Mouse (Mus musculus) C2C12 (cell line): ENCODE results near the gene Fignl1. TPM values are rescaled to one million over a fixed set of nuclear protein-coding genes. Genes with fewer than 3 reads are reported as not detected.

ENCODE experiments used
- H3K27me3 ChIP-seq: one replicate; pipeline ENCODE4 v1.6.1; 2011; ENCODE audit not compliant: control insufficient read depth, insufficient read depth, insufficient read length
- H3K36me3 ChIP-seq: one replicate; pipeline ENCODE4 v1.6.1; 2011; ENCODE audit not compliant: control insufficient read depth, insufficient read depth
- H3K4me3 ChIP-seq: one replicate; pipeline ENCODE4 v1.5.1; 2011; ENCODE audit warnings: mild to moderate bottlenecking, control low read depth; ENCODE audit not compliant: poor library complexity, insufficient read depth, severe bottlenecking
- H3K79me2 ChIP-seq: one replicate; pipeline ENCODE4 v1.6.1; 2011; ENCODE audit not compliant: control insufficient read depth, insufficient read depth
- H3K79me3 ChIP-seq: one replicate; pipeline ENCODE4 v1.6.1; 2011; ENCODE audit warnings: low read depth, control low read depth
- H3ac ChIP-seq: one replicate; pipeline ENCODE3; 2011; ENCODE audit warnings: low read depth; ENCODE audit not compliant: control insufficient read depth, insufficient read length
- CEBPB ChIP-seq: IDR thresholded peaks from one replicate; pipeline ENCODE4 v1.6.1; 2011; ENCODE audit warnings: low read depth, mild to moderate bottlenecking, control low read depth, moderate library complexity
- CTCF ChIP-seq: IDR thresholded peaks from one replicate; pipeline ENCODE4 v1.5.1; 2011; ENCODE audit not compliant: control insufficient read depth, insufficient read depth, insufficient read length
- FOSL1 ChIP-seq: IDR thresholded peaks from one replicate; pipeline ENCODE4 v1.8.0; 2011; ENCODE audit warnings: mild to moderate bottlenecking, low read length; ENCODE audit not compliant: poor library complexity, insufficient read depth, severe bottlenecking
- MAX ChIP-seq: IDR thresholded peaks from one replicate; pipeline ENCODE4 v1.6.1; 2011; ENCODE audit warnings: mild to moderate bottlenecking, control low read depth
- MYOD1 ChIP-seq: IDR thresholded peaks from one replicate; pipeline ENCODE4 v1.6.1; 2011; ENCODE audit warnings: low read depth; ENCODE audit not compliant: control insufficient read depth, insufficient read length
- MYOG ChIP-seq: IDR thresholded peaks from one replicate; pipeline ENCODE4 v1.6.1; 2011; ENCODE audit not compliant: control insufficient read depth, insufficient read length; ENCODE audit errors: extremely low read depth
- USF1 ChIP-seq: IDR thresholded peaks from one replicate; pipeline ENCODE4 v1.6.1; 2011; ENCODE audit warnings: low read depth, mild to moderate bottlenecking, control low read depth, moderate library complexity
- long read RNA-seq, 2 experiments: library from polyadenylated mRNA; unstranded; transcript quantifications; one replicate each; pipeline ENCODE4 v2.0.0; 2019 to 2020
- polyA plus RNA-seq: library from polyadenylated mRNA; unstranded; fragments of >200 nt; fragmentation: generic; extraction: Trizol; gene quantifications from one replicate; pipeline ENCODE4 v1.2.1, GENCODE M21; 2012; ENCODE audit warnings: missing spikeins

Gene Fignl1
- 19.3 TPM for polyA plus RNA-seq
- long read RNA-seq, experiment 1, transcript Fignl1-206 (2 exons, 2,844 nt): minor isoform, 5 of 43 reads
- long read RNA-seq, experiment 1, transcript Fignl1-201 (3 exons, 2,961 nt): major isoform, 25 of 43 reads
- long read RNA-seq, experiment 1, partial matches to known transcripts: 5 of 43 reads
- long read RNA-seq, experiment 1, other reads (novel, unspliced or antisense): 4 of 43 reads
- long read RNA-seq, experiment 2, transcript Fignl1-207 (3 exons, 2,974 nt): minor isoform, 78 of 737 reads
- long read RNA-seq, experiment 2, transcript Fignl1-201 (3 exons, 2,961 nt): major isoform, 502 of 737 reads
- long read RNA-seq, experiment 2, transcript Fignl1-202 (3 exons, 2,807 nt): minor isoform, 35 of 737 reads
- long read RNA-seq, experiment 2, transcript Fignl1-206 (2 exons, 2,844 nt): minor isoform, 74 of 737 reads
- long read RNA-seq, experiment 2, partial matches to known transcripts: 16 of 737 reads
- long read RNA-seq, experiment 2, other reads (novel, unspliced or antisense): 32 of 737 reads

- H3K79me2 ChIP-seq: peaks cover 46% of the 10 kb centered on the region
- H3K4me3 ChIP-seq: peak within 1 kb of the TSS; percentile 59
- H3K79me3 ChIP-seq: peaks cover 29% of the 10 kb centered on the region
- TF ChIP-seq MYOD1 (peak; percentile 25), CTCF (peak; percentile 1), MAX (peak; percentile 70), USF1 (no peak), MYOG (no peak)
- H3ac ChIP-seq: peak within 1 kb of the TSS; percentile 98
- no peaks in the 10 kb centered on the region for H3K27me3 ChIP-seq
- peaks cover 30% of the 10 kb centered on the region for H3K36me3 ChIP-seq
These were observed at the start of gene Fignl1 for GRCm38 (mm10) chr11:11808820-11809403. TSS of gene Fignl1 (minus strand) at chr11:11808962.

- TF ChIP-seq CEBPB (no peak), CTCF (no peak), MAX (no peak), USF1 (no peak)
- H3K79me3 ChIP-seq: no peaks in the 10 kb centered on the region
- no peak overlapping the region for H3ac ChIP-seq
These were observed 48.2 kb upstream of the Fignl1 start for GRCm38 (mm10) chr11:11856959-11857358.

GRCm38 (mm10) chr11:11855685-11856131 lies 46.9 kb upstream of the Fignl1 start:
- Histone ChIP-seq H3K79me3 (no peaks in the 10 kb centered on the region), H3ac (no peak overlapping the region), H3K36me3 (no peaks in the 10 kb centered on the region), H3K27me3 (no peaks in the 10 kb centered on the region), H3K79me2 (no peaks in the 10 kb centered on the region), H3K4me3 (no peak overlapping the region)
- TF ChIP-seq MYOG: no peak
- TF ChIP-seq MAX: no peak
- no peak for TF ChIP-seq CTCF
- no peak for TF ChIP-seq FOSL1
- no peak for TF ChIP-seq USF1
- TF ChIP-seq CEBPB: no peak
- no peak for TF ChIP-seq MYOD1

More at GRCm38 (mm10) chr11:11856959-11857358, 48.2 kb upstream of the Fignl1 start:
- no peaks in the 10 kb centered on the region for H3K79me2 ChIP-seq
- no peaks in the 10 kb centered on the region for H3K27me3 ChIP-seq
- H3K4me3 ChIP-seq: no peak overlapping the region
- H3K36me3 ChIP-seq: no peaks in the 10 kb centered on the region

- TF ChIP-seq MYOD1: peak; percentile 99
- TF ChIP-seq FOSL1: no peak
- no peak overlapping the region for H3K4me3 ChIP-seq
- H3ac ChIP-seq: no peak overlapping the region
- no peaks in the 10 kb centered on the region for H3K79me2 ChIP-seq
- no peaks in the 10 kb centered on the region for H3K36me3 ChIP-seq
- no peaks in the 10 kb centered on the region for H3K79me3 ChIP-seq
- no peaks in the 10 kb centered on the region for H3K27me3 ChIP-seq
These were observed 46.4 kb upstream of the Fignl1 start for GRCm38 (mm10) chr11:11855061-11855672.

- H3K79me3 ChIP-seq: no peaks in the 10 kb centered on the region
- no peaks in the 10 kb centered on the region for H3K27me3 ChIP-seq
- H3K4me3 ChIP-seq: no peak overlapping the region
- no peaks in the 10 kb centered on the region for H3K79me2 ChIP-seq
- no peaks in the 10 kb centered on the region for H3K36me3 ChIP-seq
- TF ChIP-seq MAX (no peak), FOSL1 (no peak), USF1 (no peak), MYOG (no peak), MYOD1 (no peak), CTCF (no peak), CEBPB (no peak)
- no peak overlapping the region for H3ac ChIP-seq
These were observed 45.1 kb upstream of the Fignl1 start for GRCm38 (mm10) chr11:11853731-11854461.
